Mouse (Mus musculus) forebrain, embryonic 11.5 days (tissue): ENCODE data around the gene Rsc1a1. TPM values are rescaled to one million over a fixed set of nuclear protein-coding genes. Genes with fewer than 3 reads are reported as not detected.

Source experiments
- ATAC-seq: fragments of 200-750 bp; cut with Nextera tagmentation; replicated peaks from 2 replicates; pipeline ENCODE4 v1.8.0; 2017; ENCODE audit warnings: moderate TSS enrichment; ENCODE audit not compliant: low FRiP score
- DNase-seq: peaks from one replicate; pipeline ENCODE4 v3.0.0-alpha.2; 2017; ENCODE audit warnings: low spot score
- H3K27ac ChIP-seq: fragments of 300-500 bp; sonication (generic); 2 replicates; pipeline ENCODE4 v1.5.1; 2014; ENCODE audit warnings: low read depth, low read length
- H3K27me3 ChIP-seq: fragments of 300-500 bp; sonication (generic); 2 replicates; pipeline ENCODE4 v1.6.1; 2014; ENCODE audit warnings: mild to moderate bottlenecking, low read length, mixed read lengths; ENCODE audit not compliant: control insufficient read depth, insufficient read depth
- H3K36me3 ChIP-seq: fragments of 300-500 bp; sonication (generic); 2 replicates; pipeline ENCODE4 v1.6.1; 2014; ENCODE audit warnings: mild to moderate bottlenecking, low read length, moderate library complexity, mixed read lengths; ENCODE audit not compliant: control insufficient read depth, insufficient read depth
- H3K4me1 ChIP-seq: fragments of 300-500 bp; sonication (generic); replicated peaks from 2 replicates; pipeline ENCODE4 v1.6.1; 2014; ENCODE audit warnings: low read length, mixed read lengths; ENCODE audit not compliant: control insufficient read depth, insufficient read depth
- H3K4me2 ChIP-seq: fragments of 300-500 bp; sonication (generic); 2 replicates; pipeline ENCODE4 v1.6.1; 2014; ENCODE audit warnings: low read depth, mild to moderate bottlenecking, low read length, moderate library complexity, mixed read lengths; ENCODE audit not compliant: severe bottlenecking
- H3K4me3 ChIP-seq: fragments of 300-500 bp; sonication (generic); 2 replicates; pipeline ENCODE4 v1.5.1; 2014; ENCODE audit warnings: low read depth, low read length
- H3K9ac ChIP-seq: fragments of 300-500 bp; sonication (generic); 2 replicates; pipeline ENCODE4 v1.6.1; 2014; ENCODE audit warnings: low read length
- H3K9me3 ChIP-seq: fragments of 300-500 bp; sonication (generic); 2 replicates; pipeline ENCODE4 v1.6.1; 2016; ENCODE audit warnings: low read length, mixed read lengths; ENCODE audit not compliant: control insufficient read depth
- WGBS: fragments of 180-500 bp; shearing (Covaris S2); extraction: QIAGEN DNeasy Blood & Tissue Kit; methylation state at CpG from one replicate; pipeline ENCODE4 v1.1.7; 2014; 5-methylcytosine and 5-hydroxymethylcytosine counted together
- polyA plus RNA-seq: library from polyadenylated mRNA; unstranded; fragments of >200 nt; fragmentation: Nextera tagmentation; extraction: Ambion mirVana; gene quantifications from 2 replicates; pipeline ENCODE4 v1.2.1, GENCODE M21; 2014

Rsc1a1 gene
- polyA plus RNA-seq, 1 experiment from 2014 or later: 2.4 TPM

- DNase-seq: no peak
- WGBS: 68% methylated on average over 12 of the region's 12 CpGs
These were observed 2.6 kb downstream of the Rsc1a1 start for GRCm38 (mm10) chr4:141682706-141683230.

GRCm38 (mm10) chr4:141681767-141682166 is 3.6 kb downstream of the Rsc1a1 start:
- Histone ChIP-seq H3K27ac (no peak overlapping the region), H3K9ac (no peak overlapping the region), H3K9me3 (no peaks in the 10 kb centered on the region), H3K4me2 (no peak overlapping the region), H3K4me1 (no peaks in the 10 kb centered on the region), H3K36me3 (peaks cover 6% of the 10 kb centered on the region), H3K4me3 (no peak overlapping the region), H3K27me3 (no peaks in the 10 kb centered on the region)
- DNase-seq: no peak
- 68% methylated on average over 7 of the region's 7 CpGs for WGBS
- ATAC-seq: no peak

More at GRCm38 (mm10) chr4:141682706-141683230, 2.6 kb downstream of the Rsc1a1 start:
- no peaks in the 10 kb centered on the region for H3K9me3 ChIP-seq
- H3K4me3 ChIP-seq: no peak overlapping the region
- ATAC-seq: no peak
- no peak overlapping the region for H3K9ac ChIP-seq
- H3K4me1 ChIP-seq: no peaks in the 10 kb centered on the region
- H3K4me2 ChIP-seq: no peak overlapping the region
- H3K27ac ChIP-seq: no peak overlapping the region
- H3K27me3 ChIP-seq: no peaks in the 10 kb centered on the region
- peaks cover 6% of the 10 kb centered on the region for H3K36me3 ChIP-seq

- 77% methylated on average over 12 of the region's 12 CpGs for WGBS
- Histone ChIP-seq H3K27ac (no peak overlapping the region), H3K27me3 (no peaks in the 10 kb centered on the region), H3K4me1 (no peaks in the 10 kb centered on the region), H3K9me3 (no peaks in the 10 kb centered on the region), H3K36me3 (peaks cover 6% of the 10 kb centered on the region), H3K9ac (no peak overlapping the region), H3K4me2 (no peak overlapping the region), H3K4me3 (no peak overlapping the region)
- no peak for DNase-seq
- no peak for ATAC-seq
These were observed 4.5 kb downstream of the Rsc1a1 start for GRCm38 (mm10) chr4:141680892-141681291.

GRCm38 (mm10) chr4:141679016-141679415 is 6.4 kb downstream of the Rsc1a1 start:
- no peaks in the 10 kb centered on the region for H3K4me1 ChIP-seq
- no peak overlapping the region for H3K27ac ChIP-seq
- H3K36me3 ChIP-seq: no peaks in the 10 kb centered on the region; the same call in 1 of the 2 replicates
- H3K9ac ChIP-seq: no peak overlapping the region
- no peak for ATAC-seq
- H3K9me3 ChIP-seq: no peaks in the 10 kb centered on the region
- H3K4me3 ChIP-seq: no peak overlapping the region
- no peak for DNase-seq
- no peak overlapping the region for H3K4me2 ChIP-seq
- 86% methylated on average over 2 of the region's 2 CpGs for WGBS
- no peaks in the 10 kb centered on the region for H3K27me3 ChIP-seq

GRCm38 (mm10) chr4:141676462-141676979 is 8.9 kb downstream of the Rsc1a1 start:
- Histone ChIP-seq H3K9ac (no peak overlapping the region), H3K36me3 (no peaks in the 10 kb centered on the region), H3K27me3 (no peaks in the 10 kb centered on the region), H3K4me1 (no peaks in the 10 kb centered on the region), H3K4me3 (no peak overlapping the region), H3K27ac (no peak overlapping the region), H3K4me2 (no peak overlapping the region), H3K9me3 (no peaks in the 10 kb centered on the region)
- WGBS: 88% methylated on average over 5 of the region's 5 CpGs
- no peak for DNase-seq
- no peak for ATAC-seq

DNA sequence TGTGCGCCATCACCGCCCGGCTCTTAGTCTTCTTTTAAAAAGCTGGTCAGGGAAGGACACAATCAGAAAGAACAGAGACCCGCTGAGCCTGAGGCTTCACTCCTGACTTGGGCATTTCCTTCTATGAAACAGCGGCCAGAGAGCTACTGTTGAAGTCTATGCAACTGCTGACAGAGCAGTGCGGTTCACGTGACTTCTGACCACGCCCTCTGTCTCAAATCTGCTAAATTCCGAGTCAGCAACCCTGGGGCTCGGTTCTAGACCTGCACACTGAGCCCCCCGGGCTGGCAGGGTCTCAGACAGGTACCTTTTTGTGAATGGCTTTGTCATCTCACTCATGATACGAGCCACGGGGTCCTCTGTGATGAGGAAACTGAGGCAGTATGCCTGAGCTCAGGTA is 13.1 kb downstream of the Rsc1a1 start:
- Histone ChIP-seq H3K4me3 (no peak overlapping the region), H3K27ac (no peak overlapping the region), H3K27me3 (no peaks in the 10 kb centered on the region), H3K4me1 (no peaks in the 10 kb centered on the region), H3K4me2 (no peak overlapping the region), H3K36me3 (no peaks in the 10 kb centered on the region), H3K9me3 (no peaks in the 10 kb centered on the region), H3K9ac (no peak overlapping the region)
- DNase-seq (no peak), ATAC-seq (no peak)
- WGBS: 82% methylated on average over 13 of the region's 13 CpGs

- Histone ChIP-seq H3K27ac (no peak overlapping the region), H3K4me2 (no peak overlapping the region), H3K4me3 (no peak overlapping the region), H3K27me3 (no peaks in the 10 kb centered on the region), H3K9ac (no peak overlapping the region), H3K9me3 (no peaks in the 10 kb centered on the region), H3K36me3 (no peaks in the 10 kb centered on the region), H3K4me1 (no peaks in the 10 kb centered on the region)
- 87% methylated on average over 4 of the region's 4 CpGs for WGBS
- no peak for ATAC-seq
- DNase-seq: no peak
These were observed 14.0 kb downstream of the Rsc1a1 start for GRCm38 (mm10) chr4:141671389-141671788.

- H3K36me3 ChIP-seq: no peaks in the 10 kb centered on the region
- no peak for ATAC-seq
- H3K4me2 ChIP-seq: no peak overlapping the region
These were observed 15.3 kb downstream of the Rsc1a1 start for GRCm38 (mm10) chr4:141669898-141670712.

More at GRCm38 (mm10) chr4:141669898-141670712, 15.3 kb downstream of the Rsc1a1 start:
- Histone ChIP-seq H3K4me1 (no peaks in the 10 kb centered on the region), H3K9me3 (no peaks in the 10 kb centered on the region), H3K9ac (no peak overlapping the region), H3K4me3 (no peak overlapping the region), H3K27me3 (no peaks in the 10 kb centered on the region), H3K27ac (no peak overlapping the region)
- WGBS: 91% methylated on average over 18 of the region's 18 CpGs
- DNase-seq: no peak
